Mouse (Mus musculus) lung, postnatal 0 days (tissue): ENCODE data around the gene Sipa1l3.

Source experiments
- CTCF ChIP-seq: IDR thresholded peaks from 2 replicates; pipeline ENCODE4 v1.5.1; 2016; ENCODE audit warnings: antibody characterized with exemption, mild to moderate bottlenecking
- EP300 ChIP-seq: IDR thresholded peaks from 2 replicates; pipeline ENCODE4 v1.6.1; 2016; ENCODE audit warnings: antibody characterized with exemption, mild to moderate bottlenecking, control low read depth

GRCm38 (mm10) chr7:29480590-29481344 lies 37.7 kb downstream of the Sipa1l3 start:
- no peak for TF ChIP-seq CTCF
- no peak for TF ChIP-seq EP300
